Mouse (Mus musculus) stomach, postnatal 0 days (tissue): ENCODE data around the gene Acaa1a. TPM values are rescaled to one million over a fixed set of nuclear protein-coding genes. Genes with fewer than 3 reads are reported as not detected.

Experiments used
- ATAC-seq: fragments of 200-750 bp; cut with Nextera tagmentation; 2 replicates; pipeline ENCODE4 v1.8.0; 2017; ENCODE audit not compliant: low FRiP score, low TSS enrichment
- DNase-seq: peaks from one replicate; pipeline ENCODE4 v3.0.0-alpha.2; 2016; ENCODE audit warnings: low spot score
- H3K27ac ChIP-seq: fragments of 300-500 bp; sonication (generic); replicated peaks from 2 replicates; pipeline ENCODE4 v1.5.1; 2014; ENCODE audit warnings: mild to moderate bottlenecking, control low read depth
- H3K27me3 ChIP-seq: fragments of 300-500 bp; sonication (generic); 2 replicates; pipeline ENCODE4 v1.6.1; 2014; ENCODE audit warnings: low read length; ENCODE audit not compliant: control insufficient read depth, insufficient read depth
- H3K36me3 ChIP-seq: fragments of 300-500 bp; sonication (generic); 2 replicates; pipeline ENCODE4 v1.6.1; 2014; ENCODE audit warnings: low read length, mixed read lengths; ENCODE audit not compliant: control insufficient read depth, insufficient read depth
- H3K4me1 ChIP-seq: fragments of 300-500 bp; sonication (generic); replicated peaks from 2 replicates; pipeline ENCODE4 v1.6.1; 2014; ENCODE audit warnings: antibody characterized with exemption; ENCODE audit not compliant: control insufficient read depth, insufficient read depth
- H3K4me2 ChIP-seq: fragments of 300-500 bp; sonication (generic); replicated peaks from 2 replicates; pipeline ENCODE4 v1.6.1; 2014; ENCODE audit warnings: low read depth, mild to moderate bottlenecking, control low read depth, moderate library complexity
- H3K4me3 ChIP-seq: fragments of 300-500 bp; sonication (generic); 2 replicates; pipeline ENCODE4 v1.5.1; 2014; ENCODE audit warnings: low read depth, low read length, control low read depth
- H3K9ac ChIP-seq: fragments of 300-500 bp; sonication (generic); 2 replicates; pipeline ENCODE4 v1.6.1; 2014; ENCODE audit warnings: mild to moderate bottlenecking, low read length, control low read depth, mixed read lengths
- H3K9me3 ChIP-seq: fragments of 300-500 bp; sonication (generic); 2 replicates; pipeline ENCODE4 v1.6.1; 2016; ENCODE audit warnings: low read length; ENCODE audit not compliant: control insufficient read depth
- CTCF ChIP-seq: IDR thresholded peaks from 2 replicates; pipeline ENCODE4 v1.5.1; 2016; ENCODE audit warnings: antibody characterized with exemption, low read depth, mild to moderate bottlenecking, moderate library complexity
- EP300 ChIP-seq: optimal IDR thresholded peaks from 2 replicates; pipeline ENCODE3; 2016; ENCODE audit warnings: antibody characterized with exemption
- WGBS: fragments of 180-500 bp; shearing (Covaris S2); extraction: QIAGEN DNeasy Blood & Tissue Kit; methylation state at CpG from one replicate; pipeline ENCODE4 v1.1.7; 2014; 5-methylcytosine and 5-hydroxymethylcytosine counted together
- polyA plus RNA-seq: library from polyadenylated mRNA; unstranded; fragments of >200 nt; fragmentation: Nextera tagmentation; extraction: Ambion mirVana; gene quantifications from 2 replicates; pipeline ENCODE4 v1.2.1, GENCODE M21; 2015

Acaa1a gene
- polyA plus RNA-seq: 181 and 193 TPM in 2 replicates

DNA sequence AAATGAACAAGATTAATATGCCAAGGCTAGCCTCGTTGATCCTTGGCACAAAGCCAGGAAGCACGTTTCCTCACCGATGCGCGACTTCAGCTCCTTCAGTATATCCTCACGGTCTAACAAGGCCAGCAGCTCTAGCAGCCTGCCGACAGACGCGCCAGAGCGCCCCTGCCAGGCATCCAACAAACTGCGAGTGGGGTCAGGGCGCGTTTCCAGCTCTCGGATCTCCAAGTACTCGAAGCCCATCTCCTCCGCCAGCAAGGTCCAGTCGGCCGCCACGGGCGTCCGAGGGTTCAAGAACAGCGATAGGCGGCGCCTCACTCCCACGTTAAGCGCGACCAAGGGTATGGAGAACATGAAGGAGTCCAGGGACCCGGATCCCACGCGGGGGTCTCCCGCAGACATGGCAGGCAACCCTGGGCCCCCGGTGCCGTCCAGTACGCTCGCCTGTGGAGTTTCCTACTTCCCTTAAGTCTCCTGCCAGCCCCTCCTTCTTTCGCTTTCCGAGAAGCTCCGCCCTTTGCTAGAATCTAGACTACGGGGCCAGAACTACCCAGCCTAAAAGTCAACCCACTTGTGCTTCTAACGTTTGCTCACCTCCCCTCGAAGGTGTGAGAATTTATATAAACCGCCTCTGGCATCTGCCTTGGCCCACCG lies at the start of gene Acaa1a:
Gene Acaa1a (plus strand): TSS at position 119 of the 654 bp plus-strand sequence.
- no peaks in the 10 kb centered on the region for H3K9me3 ChIP-seq
- WGBS: under 1% methylated on average over 43 of the region's 43 CpGs
- peaks cover 5% of the 10 kb centered on the region for H3K4me1 ChIP-seq
- peak; percentile 45 for TF ChIP-seq CTCF
- no peak for TF ChIP-seq EP300
- DNase-seq (peak; percentile 80), ATAC-seq (peak; percentile 13; the same call in 1 of the 2 replicates)
- peak within 1 kb of the TSS; percentile 82 for H3K9ac ChIP-seq
- H3K27me3 ChIP-seq: no peaks in the 10 kb centered on the region
- H3K4me3 ChIP-seq: peak within 1 kb of the TSS; percentile 63
- H3K4me2 ChIP-seq: peak within 1 kb of the TSS; percentile 66
- H3K36me3 ChIP-seq: peaks cover 10% of the 10 kb centered on the region
- peak within 1 kb of the TSS; percentile 83 for H3K27ac ChIP-seq

DNA sequence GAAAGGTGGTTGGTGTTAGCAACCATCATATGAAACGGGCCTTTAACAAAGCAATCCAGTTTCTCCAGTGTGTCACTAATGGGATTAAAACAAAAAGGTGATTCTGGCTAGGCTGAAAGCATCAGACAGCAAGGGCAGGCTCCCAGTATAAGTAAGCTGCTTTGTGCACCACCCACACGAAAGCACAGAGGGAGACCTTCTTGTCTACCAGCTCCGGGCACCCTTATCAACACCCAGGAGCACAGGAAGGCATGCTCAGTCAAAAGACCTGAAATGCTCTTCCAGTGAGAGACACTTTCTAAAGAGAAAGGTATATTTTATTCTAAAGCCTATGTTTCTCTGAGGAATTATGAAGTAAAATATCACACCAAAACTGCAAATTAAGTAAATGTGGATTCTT lies 48.7 kb upstream of the Acaa1a start:
- H3K27ac ChIP-seq: no peak overlapping the region
- no peak for TF ChIP-seq CTCF
- no peak for TF ChIP-seq EP300
- H3K4me2 ChIP-seq: no peak overlapping the region
- no peak overlapping the region for H3K4me3 ChIP-seq
- no peaks in the 10 kb centered on the region for H3K4me1 ChIP-seq
- WGBS: 90% methylated on average over 3 of the region's 3 CpGs
- DNase-seq: no peak
- no peaks in the 10 kb centered on the region for H3K36me3 ChIP-seq
- ATAC-seq: no peak
- H3K9ac ChIP-seq: no peak overlapping the region
- no peaks in the 10 kb centered on the region for H3K9me3 ChIP-seq
- H3K27me3 ChIP-seq: no peaks in the 10 kb centered on the region

DNA sequence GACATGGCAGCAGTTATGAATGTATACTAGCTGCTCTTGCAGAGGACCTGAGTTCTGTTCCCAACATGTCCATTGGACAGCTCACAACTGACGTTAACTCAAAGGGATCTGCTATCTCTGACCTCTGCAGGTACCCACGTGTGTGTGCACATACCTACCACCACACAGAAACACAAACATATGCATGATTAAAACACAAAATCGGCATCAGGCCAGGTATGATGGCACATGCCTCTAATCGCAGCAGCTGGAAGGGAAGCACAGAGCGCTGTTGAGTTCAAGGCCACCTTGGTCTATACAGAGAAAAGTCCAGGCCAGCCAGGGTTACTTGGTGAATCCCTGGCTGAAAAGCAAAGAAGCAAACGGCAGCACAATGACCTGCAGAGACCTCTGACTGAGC lies 41.8 kb upstream of the Acaa1a start:
- ATAC-seq: no peak
- Histone ChIP-seq H3K9ac (no peak overlapping the region), H3K4me1 (no peaks in the 10 kb centered on the region), H3K27me3 (no peaks in the 10 kb centered on the region), H3K36me3 (0 out of 2 replicates have a peak, but pooled peaks cover 2% of the 10 kb centered on the region), H3K4me3 (no peak overlapping the region), H3K9me3 (no peaks in the 10 kb centered on the region), H3K4me2 (no peak overlapping the region), H3K27ac (no peak overlapping the region)
- WGBS: 80% methylated on average over 6 of the region's 6 CpGs
- TF ChIP-seq CTCF (no peak), EP300 (no peak)
- DNase-seq: no peak

DNA sequence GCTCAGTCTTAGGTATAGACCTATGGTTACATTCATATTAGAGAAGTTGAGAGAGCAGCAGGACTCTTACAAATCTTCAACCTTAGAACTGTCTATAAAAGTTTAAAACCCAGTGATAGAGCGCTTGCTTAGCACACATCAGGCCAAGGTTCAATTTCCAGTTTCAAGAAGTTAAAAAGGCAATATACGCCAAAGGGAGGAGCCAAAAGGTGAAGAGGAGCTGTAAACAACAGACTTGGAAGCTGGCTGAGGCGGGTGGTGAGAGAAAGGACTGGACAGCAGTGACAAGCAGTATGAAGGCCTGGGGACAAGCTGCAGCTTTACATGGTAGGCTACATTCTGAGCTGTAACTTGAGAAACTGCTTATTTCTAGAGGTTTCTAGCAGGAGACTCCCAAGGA lies 40.9 kb upstream of the Acaa1a start:
- H3K27ac ChIP-seq: no peak overlapping the region
- ATAC-seq: no peak

DNA sequence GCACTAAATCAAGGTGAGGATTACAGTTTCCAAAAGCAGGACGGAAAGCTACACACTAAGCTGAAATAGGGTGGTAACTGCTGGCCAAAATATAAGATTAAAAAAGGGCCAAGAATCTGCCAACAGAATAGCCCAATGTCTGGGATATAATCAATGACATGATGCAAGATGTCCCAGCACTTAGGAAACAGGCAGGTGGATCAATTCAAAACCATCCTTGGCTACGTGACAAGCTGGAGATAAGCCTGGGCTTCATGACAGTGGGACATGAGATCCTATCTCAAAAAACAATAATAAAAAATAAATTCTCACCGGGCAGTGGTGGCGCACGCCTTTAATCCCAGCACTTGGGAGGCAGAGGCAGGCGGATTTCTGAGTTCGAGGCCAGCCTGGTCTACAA lies 33.6 kb upstream of the Acaa1a start:
- Histone ChIP-seq H3K9ac (no peak overlapping the region), H3K4me3 (no peak overlapping the region), H3K27me3 (no peaks in the 10 kb centered on the region), H3K4me2 (no peak overlapping the region), H3K9me3 (no peaks in the 10 kb centered on the region), H3K36me3 (0 out of 2 replicates have a peak, but pooled peaks cover 2% of the 10 kb centered on the region), H3K4me1 (no peaks in the 10 kb centered on the region), H3K27ac (no peak overlapping the region)
- 83% methylated on average over 7 of the region's 7 CpGs for WGBS
- DNase-seq (no peak), ATAC-seq (no peak)
- TF ChIP-seq EP300 (no peak), CTCF (no peak)

More for the DNA sequence above, 40.9 kb upstream of the Acaa1a start:
- Histone ChIP-seq H3K4me1 (no peaks in the 10 kb centered on the region), H3K27me3 (no peaks in the 10 kb centered on the region), H3K9me3 (no peaks in the 10 kb centered on the region), H3K9ac (no peak overlapping the region), H3K4me3 (no peak overlapping the region), H3K4me2 (no peak overlapping the region), H3K36me3 (0 out of 2 replicates have a peak, but pooled peaks cover 2% of the 10 kb centered on the region)
- no peak for DNase-seq
- WGBS: 80% methylated on average over 3 of the region's 3 CpGs
- TF ChIP-seq CTCF (no peak), EP300 (no peak)

DNA sequence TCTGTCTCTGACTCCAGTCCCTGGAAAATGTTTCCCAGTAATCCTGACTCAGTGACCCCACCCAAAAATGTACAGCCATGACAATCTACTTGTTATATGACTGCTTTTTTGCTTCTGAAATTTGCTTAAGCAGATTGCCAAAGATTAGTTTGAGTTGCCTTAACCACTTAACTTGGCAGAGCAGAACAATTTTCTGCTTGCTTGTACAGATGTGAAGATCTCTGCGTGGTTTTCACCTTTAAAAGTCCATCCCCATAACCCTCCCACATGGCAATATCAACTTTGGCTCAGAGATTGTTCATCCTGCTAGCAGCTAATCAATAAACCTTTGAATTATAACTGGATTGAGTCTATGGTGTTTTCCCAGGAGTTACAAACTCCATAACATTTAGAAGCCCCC lies 30.4 kb upstream of the Acaa1a start:
- no peak overlapping the region for H3K4me3 ChIP-seq
- no peaks in the 10 kb centered on the region for H3K4me1 ChIP-seq
- no peak overlapping the region for H3K27ac ChIP-seq
- WGBS: 71% methylated on average over 1 of the region's 1 CpGs
- no peak overlapping the region for H3K9ac ChIP-seq
- H3K9me3 ChIP-seq: no peaks in the 10 kb centered on the region
- H3K27me3 ChIP-seq: no peaks in the 10 kb centered on the region
- H3K36me3 ChIP-seq: no peaks in the 10 kb centered on the region
- no peak overlapping the region for H3K4me2 ChIP-seq
- ATAC-seq (no peak), DNase-seq (no peak)
- TF ChIP-seq CTCF: no peak
- no peak for TF ChIP-seq EP300
